Mouse (Mus musculus): ENCODE measurements around the gene Pik3r6. TPM values are rescaled to one million over a fixed set of nuclear protein-coding genes. Genes with fewer than 3 reads are reported as not detected.

The Pik3r6 gene
- polyA plus RNA-seq, 2 experiments from 2014 or later = not detected

DNA sequence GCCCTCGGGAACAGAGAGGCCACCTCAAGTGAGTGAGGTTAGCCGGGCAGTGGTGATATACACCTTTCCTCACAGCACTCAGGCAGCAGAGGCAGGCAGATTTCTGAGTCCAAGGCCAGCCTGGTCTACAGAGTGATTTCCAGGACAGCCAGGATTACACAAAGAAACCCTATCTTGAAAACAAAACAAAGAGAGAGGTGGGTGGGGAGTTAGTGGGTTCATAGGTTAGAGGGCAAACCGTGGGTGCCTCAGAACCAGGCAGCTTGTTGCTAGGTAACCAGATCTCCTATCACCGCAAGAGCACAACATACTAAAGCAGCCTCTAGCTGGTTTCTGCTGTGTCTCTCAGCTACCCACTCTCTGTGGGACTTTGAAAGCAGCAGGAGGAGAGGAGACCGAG is 83.9 kb downstream of the Pik3r6 start, which contains the start of gene Ccdc42:
Gene Ccdc42, plus strand, starts transcription at position 301 of the 400 bp plus-strand sequence.
- ATAC-seq = no peak

DNA sequence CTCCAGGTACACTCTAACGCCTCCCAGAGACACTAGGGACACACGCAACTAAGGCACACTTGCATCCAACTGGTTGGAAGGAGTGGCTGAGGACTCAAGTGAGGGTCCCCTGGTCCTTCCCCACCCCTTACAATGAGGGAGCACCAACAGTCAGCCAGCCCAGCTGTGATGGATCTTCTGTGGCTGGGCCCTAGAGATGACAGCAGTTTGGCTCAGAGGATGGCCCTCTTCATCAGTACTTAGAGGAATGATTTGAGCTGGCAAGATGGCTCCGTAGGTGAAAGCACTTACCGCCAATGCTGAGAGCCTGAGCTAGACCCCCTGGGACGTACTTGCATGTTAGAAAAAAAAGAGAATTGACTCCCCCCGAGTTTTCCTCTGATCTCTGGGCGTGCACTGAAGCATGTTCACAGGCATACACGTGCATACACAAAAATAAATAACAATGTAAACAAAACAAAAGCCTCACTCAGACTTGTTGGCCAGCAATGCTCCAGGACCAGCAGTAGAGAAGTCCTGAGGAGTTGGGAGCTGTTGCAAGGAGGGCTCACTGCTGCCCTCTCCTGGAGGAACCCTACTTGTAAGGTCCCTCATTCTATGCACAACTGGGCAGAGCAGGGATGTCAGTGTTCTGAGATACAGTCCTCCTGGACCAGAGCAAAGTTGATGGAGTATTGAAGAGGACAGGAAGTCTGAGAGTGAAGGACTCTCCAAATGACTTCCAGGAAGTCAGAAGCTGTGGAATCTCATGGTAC is 86.4 kb downstream of the Pik3r6 start:
- no peak for ATAC-seq

DNA sequence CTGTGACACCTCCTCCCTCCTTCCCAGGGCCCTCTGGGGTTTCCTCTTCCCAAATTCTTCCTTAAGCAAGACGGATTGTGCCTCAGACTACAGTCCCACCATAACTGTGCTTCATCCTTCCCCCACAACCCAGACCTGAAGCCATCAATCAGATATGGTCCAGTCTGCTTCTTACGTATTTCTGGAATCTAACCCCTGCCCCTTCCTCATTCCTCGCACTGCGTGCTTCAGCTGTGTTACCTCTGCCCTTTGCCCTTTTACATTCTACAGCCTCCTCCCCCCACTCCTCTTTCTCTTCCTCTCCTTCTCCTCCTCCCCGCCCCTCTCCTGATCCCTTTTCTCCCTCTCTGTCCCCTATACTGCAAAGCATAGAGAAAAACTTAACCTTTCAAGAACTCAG is 88.9 kb downstream of the Pik3r6 start:
- no peak for ATAC-seq

DNA sequence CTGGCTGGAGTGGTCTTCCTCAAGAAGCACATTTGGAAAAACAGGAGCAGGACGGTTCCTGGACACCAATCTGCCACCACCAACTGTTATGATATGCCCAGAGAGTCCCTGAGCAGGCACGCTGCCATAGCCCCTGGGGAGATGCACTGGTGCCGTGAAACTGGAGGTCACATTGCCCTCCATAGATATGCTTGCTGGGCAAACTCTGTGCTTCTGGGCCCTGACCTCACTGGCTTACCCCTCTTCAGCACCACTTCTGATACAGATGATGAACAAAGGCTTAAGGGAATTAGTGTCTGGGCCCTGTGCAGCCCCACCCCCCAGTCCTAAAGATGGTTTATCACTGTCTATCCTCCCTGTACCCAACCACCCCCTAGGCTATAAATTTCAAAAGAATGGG is 90.4 kb downstream of the Pik3r6 start:
- no peak for ATAC-seq

DNA sequence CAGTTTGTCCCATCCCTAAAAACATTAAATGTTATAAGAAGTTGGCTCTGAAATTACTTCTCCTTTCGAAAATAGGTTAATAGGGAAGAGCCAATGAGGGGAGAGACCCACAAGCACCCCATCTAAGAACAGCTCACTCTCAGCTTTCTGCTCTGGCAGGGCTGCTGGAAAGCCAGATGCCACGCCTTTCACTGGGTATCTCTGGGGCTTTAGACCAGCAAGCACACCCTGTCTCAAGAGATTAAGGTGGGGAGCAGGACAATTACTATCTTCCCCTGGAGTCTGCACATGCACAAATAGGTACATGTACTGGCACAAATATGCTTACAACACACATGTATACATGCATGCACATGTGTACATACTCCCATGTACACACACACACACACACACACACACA is 95.1 kb downstream of the Pik3r6 start:
- ATAC-seq = no peak

DNA sequence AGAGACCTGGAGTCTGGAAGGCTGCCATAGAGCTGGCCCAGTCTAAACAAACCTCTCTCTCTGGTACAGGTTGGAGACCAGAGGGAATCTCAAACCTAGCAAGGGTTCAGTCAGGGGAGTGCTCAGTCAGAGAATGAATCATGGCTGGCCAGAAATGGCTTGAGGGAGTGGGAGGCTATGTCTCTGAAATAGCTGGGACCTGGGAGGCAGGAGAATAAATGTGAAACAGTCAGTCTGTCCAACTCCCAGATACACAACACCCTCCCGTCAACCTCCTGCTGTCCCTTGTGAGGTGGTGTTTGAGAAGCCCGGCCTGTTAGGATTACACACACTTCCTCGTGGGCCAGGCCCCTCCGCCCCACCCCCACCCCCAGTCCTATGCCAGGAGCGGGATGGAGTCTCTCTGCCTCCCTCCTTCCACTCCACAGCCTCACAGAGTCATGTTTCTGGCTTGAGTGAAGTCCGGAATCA is 97.8 kb downstream of the Pik3r6 start:
- ATAC-seq = no peak

DNA sequence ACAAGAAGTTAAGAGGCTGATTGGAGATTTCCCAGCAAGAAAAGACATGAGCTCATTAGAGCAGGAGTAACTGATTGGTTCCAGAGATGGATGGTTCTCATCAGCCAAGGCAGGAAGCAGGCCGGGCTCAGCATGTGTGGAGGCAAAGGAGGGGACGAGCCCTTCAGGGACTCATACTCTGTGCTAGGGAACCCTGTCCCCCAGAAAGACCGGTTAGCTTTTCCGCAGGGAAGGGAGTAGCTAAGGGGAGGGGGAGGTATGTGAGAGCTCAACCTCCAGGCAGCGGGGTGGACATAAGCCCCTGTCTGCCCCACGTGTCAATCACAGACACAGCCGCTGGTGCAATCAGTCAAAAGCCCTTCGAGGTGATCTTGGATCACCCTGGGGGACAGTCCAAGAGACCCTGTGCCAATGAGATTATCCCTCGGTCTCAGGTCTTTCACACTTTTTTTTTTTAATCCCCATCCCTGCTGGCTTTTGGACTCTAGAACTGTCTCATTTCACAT is 98.7 kb downstream of the Pik3r6 start:
- no peak for ATAC-seq

Other genes starting within 250 kb of the Pik3r6 start
- gene Ntn1, start 102.2 kb upstream of the Pik3r6 start, polyA plus RNA-seq (2017; shearing (Covaris generic)) = under 1 TPM; 0.17 to 0.41 TPM
- gene Pik3r5, start 70.9 kb upstream of the Pik3r6 start, polyA plus RNA-seq (2017; shearing (Covaris generic)) = 10 to 100 TPM; 17.1 to 20.0 TPM
- not detected for gene Mfsd6l, start 53.2 kb downstream of the Pik3r6 start, polyA plus RNA-seq (2017; shearing (Covaris generic))
- not detected for gene Ccdc42, start 84.0 kb downstream of the Pik3r6 start, polyA plus RNA-seq (2017; shearing (Covaris generic))
- 1 to 10 TPM; 3.0 to 3.3 TPM for gene Myh10, start 188.5 kb downstream of the Pik3r6 start, polyA plus RNA-seq (2017; shearing (Covaris generic))